Mouse (Mus musculus) layer of hippocampus, adult 8-10 months (tissue): ENCODE results near the gene 4931406C07Rik. TPM values are rescaled to one million over a fixed set of nuclear protein-coding genes. Genes with fewer than 3 reads are reported as not detected.
"Not testable (repeated sequence)": the region's sequence is repeated elsewhere in the genome, so short reads cannot be mapped to it uniquely, and the experiment has no call there.

Experiments
- DNase-seq, 2 experiments: peaks; one replicate each; pipeline ENCODE4 v3.0.0; 2022; ENCODE audit warnings: low spot score in 2 of 2
- total RNA-seq, 4 experiments: library from RNA; stranded (reverse); gene quantifications; 2 replicates each; pipeline ENCODE4 v1.2.4; 2022

4931406C07Rik gene
- 10 to 100 TPM; 17.3 to 28.3 (median 25.1) TPM for total RNA-seq

DNA sequence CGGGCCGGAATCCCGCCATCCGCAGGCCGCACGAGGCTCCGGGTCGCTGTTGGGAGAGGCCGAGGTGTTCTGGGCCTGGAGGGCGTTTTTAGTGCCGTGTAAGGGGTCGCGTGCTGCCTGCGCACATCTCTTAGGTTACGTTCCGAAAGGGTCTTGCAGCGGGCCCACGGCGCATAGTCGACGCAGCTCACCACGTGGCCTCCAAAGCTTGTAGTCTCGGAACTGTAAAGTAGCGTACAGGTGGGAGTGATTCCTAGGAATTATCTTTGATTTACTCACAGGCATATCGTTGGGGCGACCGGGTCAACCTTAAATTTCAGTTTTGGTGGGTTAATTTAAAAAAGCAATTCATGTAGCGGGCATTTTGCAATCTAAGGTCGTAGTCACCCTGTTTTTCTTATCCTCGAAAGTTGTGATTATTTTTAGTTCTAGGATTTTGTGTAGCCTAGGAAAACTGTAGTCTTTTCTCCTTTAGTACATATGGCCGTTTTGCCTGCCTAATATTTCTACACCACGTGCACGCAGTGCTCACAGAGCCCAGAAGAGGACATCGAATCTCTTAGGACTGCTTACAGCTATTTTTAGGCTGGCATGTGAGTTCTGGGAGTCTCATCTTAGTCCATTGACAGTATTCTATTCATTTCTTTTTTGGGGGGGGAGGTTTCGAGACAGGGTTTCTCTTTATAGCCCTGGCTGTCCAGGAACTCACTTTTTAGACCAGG is at the start of gene 4931406C07Rik:
Gene 4931406C07Rik (minus strand): TSS at position 51 of the 722 bp plus-strand sequence.
- DNase-seq: no peak

DNA sequence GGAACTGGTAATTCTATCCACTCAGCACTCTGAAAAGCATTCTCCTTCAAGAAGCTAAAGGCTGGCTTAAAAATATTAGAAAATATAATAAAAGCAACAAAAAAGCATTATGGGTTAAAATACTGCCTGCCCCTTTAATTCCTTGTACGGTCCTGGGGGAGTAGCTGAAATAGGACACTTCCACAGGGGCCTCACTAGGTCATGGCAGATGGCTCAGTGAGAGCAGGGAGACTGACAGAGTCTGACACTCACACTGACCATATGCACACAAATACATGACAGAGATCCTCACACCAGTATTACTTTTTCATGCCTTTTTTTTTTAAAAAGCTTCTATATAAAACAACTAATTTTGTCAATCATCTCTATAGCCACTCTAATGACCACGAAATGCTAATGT is 43.7 kb upstream of the 4931406C07Rik start:
- no peak for DNase-seq

DNA sequence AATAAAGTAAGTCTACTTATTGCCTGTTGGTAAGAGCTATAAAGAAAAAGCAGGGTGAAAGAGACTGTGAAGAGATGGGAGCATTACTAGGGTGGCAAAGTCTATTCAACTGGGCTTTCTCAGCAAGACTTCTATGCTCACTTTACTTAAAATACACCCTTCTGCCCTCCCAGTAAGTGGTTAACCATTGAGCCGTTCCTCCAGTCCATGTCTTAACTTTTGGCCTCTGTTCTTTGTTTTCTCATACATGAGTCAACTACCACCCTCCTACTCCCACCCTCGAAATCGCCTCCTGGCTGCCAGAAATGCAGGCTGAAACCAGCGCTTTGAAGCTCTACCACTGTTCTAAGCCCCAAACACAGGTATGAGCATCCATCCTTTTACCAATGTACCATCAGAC is 31.5 kb upstream of the 4931406C07Rik start:
- DNase-seq: no peak

GRCm38 (mm10) chr9:15318170-15318742 is 12.0 kb upstream of the 4931406C07Rik start:
- no peak for DNase-seq

DNA sequence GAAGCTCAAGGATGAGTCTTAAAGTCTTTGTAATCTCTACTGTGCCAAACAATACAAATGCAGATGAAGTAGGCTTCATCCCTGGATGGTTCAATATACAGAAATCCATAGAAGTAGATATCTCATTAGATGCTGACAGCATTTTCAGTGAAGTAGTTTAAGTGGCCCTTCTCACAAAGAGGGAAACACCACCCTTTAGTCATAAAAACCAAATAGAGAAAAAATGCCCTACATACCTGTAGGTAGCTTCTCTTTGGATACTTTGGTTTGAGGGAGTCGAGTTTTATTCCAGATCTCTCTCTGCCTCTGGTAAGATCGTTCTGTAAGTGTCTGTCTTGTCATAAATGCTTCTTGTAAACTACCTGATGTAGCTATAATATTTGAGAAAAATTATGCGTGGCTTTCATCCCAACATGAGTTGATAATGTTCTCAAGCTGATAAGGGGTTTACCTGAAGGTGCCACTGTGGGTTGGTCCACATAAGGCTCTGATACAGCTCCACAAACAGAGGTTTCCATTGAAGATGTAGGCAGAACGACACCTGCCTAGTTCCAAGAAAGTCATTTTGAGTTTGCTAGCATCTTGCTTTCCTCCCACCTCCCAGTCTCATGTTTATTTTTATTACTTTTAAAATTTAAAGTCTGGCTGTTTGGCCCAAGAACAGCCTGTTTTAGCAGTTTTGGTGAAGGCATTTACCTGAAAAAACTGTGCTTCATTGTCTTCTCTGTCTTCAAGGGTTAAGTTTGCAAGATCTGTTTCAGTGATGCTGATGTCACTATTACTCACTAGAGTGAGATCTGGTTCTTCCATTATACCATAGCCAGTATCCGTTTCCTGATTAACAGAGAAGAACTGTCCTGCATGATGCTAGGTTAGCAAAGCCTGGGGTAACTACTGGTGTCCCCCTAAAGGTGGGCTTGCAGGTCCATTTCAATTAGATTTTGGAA is 11.2 kb upstream of the 4931406C07Rik start:
- no peak for DNase-seq

DNA sequence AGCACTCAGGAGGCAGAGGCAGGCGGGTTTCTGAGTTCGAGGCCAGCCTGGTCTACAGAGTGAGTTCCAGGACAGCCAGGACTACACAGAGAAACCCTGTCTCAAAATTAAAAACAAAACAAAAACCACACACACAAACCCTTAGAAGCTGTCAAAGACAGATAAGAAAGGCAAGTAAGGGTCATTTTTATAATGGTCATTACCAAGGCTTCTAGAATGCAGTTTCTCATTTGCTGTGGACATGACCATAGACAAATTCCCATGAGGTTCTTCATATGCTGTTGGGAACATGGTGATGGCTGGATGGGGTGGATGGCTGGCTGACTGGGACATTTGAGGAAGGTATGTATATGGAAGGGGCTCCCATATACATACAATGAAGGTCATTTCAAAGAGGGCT is 10.0 kb upstream of the 4931406C07Rik start:
- DNase-seq: not testable (repeated sequence)

GRCm38 (mm10) chr9:15314619-15315018 is 8.4 kb upstream of the 4931406C07Rik start:
- DNase-seq: no peak

DNA sequence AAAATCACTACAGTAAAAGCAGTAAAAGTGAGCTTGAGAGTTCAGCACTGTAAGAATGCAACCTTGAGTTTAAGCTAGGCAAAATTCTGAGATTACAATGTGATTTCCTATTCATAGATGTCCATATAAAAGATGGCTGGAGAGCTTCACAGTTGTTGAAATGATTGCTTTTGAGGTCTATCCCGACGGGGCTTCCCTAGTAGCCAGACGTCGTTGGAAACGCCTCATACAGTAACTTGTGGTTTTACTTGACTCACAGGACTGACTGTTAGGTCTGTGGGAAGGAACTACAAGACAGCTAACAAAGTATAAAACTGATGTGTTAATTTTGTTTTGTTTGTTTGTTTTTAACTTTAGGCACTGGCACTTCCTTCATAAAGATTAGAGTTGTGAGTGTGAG is 7.4 kb upstream of the 4931406C07Rik start:
- no peak for DNase-seq

- DNase-seq: no peak
Measured at GRCm38 (mm10) chr9:15312054-15312735, 5.9 kb upstream of the 4931406C07Rik start.

GRCm38 (mm10) chr9:15310179-15310578 is 3.9 kb upstream of the 4931406C07Rik start:
- no peak for DNase-seq

DNA sequence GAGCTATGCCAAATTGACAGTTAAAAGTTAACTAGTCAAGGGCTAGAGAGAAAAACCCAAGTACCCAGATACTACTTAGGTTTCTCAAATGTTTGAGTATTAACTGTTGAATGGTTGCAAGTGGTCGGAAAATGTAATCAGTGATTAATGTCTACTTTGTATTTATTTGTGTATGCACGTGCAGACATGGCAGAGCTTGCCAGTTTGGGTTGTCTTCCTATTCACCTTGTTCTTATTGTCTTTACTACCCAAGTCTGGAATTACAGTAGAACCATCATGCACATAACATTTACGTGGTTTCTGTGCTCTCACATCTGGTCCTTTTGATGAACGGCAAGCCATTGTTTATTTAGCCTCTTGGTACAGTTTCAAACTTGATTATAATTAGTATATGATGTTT is 3.2 kb upstream of the 4931406C07Rik start:
- no peak for DNase-seq

DNA sequence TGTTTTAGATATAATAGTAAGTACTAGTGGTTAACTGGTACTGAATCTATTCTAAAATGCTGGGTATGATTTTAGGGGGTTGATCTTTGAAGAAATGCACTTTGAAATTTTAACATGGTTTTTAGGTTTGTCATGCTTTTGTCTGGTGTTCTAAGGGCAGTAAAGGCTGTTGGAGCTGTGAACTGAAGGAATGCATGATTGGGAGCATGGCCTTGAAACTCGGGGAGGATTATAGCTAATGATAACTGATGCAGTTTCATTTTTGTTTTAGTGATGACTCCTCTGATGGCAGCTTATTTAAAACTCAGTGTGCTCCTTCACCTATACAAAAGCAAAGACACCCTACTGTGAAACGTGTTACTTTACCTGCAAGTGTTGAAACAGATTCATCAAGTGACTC is 2.0 kb upstream of the 4931406C07Rik start:
- DNase-seq: no peak

- DNase-seq: no peak
Measured at GRCm38 (mm10) chr9:15307257-15307656, 1.0 kb upstream of the 4931406C07Rik start.

GRCm38 (mm10) chr9:15305503-15306397 is 498 bp downstream of the 4931406C07Rik start, which contains the start of gene Taf1d:
Taf1d (plus strand) TSS chr9:15306214.
- peak; percentile 93 to 95 for DNase-seq

- DNase-seq: no peak
Measured at GRCm38 (mm10) chr9:15302881-15303280, 3.4 kb downstream of the 4931406C07Rik start.

DNA sequence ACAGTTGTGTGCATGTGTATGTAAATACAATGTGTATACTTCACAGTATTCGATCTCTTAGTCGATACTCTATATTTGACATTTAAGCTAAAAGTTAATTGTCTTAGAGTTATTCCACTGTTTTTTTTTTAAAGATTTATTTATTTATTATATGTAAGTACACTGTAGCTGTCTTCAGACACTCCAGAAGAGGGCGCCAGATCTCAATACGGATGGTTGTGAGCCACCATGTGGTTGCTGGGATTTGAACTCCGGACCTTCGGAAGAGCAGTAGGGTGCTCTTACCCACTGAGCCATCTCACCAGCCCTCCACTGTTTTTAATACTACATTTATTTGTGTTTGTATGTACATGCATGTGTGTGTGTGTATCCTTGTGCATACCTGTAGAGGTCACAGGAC is 4.2 kb downstream of the 4931406C07Rik start:
- DNase-seq: not testable (repeated sequence)

DNA sequence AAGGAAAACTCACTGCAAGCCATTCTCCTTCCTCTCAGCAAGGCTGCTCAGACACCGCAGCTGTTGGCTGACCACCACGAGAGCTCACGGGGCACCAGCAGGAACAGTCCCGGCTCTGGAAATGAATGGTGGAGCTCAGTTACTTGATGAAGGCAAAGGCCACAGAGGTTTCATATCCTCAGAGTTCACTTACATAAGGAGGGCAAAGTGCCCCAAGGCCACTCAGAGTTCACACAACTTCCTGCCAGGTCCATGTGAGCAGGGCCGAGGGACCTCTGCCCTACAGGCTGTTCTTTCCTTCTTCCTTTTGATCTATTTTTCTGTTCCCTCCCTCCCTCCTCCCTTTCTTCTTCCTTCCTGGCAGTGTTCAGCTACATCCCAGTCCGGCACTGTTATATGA is 4.8 kb downstream of the 4931406C07Rik start:
- DNase-seq: no peak

DNA sequence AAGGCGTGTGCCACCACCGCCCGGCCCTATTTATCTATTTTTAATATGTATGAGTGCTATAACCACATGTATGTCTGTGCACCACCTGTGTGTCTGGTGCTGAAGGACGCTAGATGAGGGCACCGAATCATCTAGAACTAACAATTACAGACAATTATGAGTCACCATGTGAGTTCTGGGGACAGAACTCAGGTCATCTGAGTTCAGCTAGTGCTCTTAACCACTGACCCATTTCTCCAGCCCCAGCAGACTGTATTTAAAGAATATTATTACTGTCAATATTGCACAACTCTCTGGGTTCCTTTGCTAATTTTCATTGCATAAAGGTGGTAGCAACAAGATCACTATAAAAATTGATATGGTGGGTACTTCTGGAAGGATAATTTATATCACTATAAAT is 6.2 kb downstream of the 4931406C07Rik start:
- no peak for DNase-seq

DNA sequence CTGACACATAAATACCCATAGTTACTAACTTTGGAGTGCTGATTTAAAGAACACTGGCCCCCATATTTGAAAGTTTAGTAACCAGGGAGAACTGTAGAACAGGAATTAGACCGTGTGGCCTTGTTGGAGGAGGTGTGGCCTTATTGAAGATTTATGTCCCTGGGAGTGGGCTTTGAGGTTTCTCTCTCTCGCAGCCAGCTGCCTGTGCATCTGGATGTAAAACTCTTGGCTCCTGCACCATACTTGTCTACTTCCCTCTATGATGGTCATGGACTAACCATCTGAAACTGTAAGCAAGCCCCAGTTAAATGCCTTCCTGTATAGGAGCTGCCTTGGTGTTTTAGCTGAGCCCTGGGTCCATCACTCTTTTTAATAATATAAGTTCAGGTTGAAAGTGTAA is 7.8 kb downstream of the 4931406C07Rik start:
- no peak for DNase-seq

- no peak for DNase-seq
Measured at GRCm38 (mm10) chr9:15297112-15297511, 9.1 kb downstream of the 4931406C07Rik start.
